Mouse (Mus musculus): ENCODE data around the gene Synj2bp.

DNA sequence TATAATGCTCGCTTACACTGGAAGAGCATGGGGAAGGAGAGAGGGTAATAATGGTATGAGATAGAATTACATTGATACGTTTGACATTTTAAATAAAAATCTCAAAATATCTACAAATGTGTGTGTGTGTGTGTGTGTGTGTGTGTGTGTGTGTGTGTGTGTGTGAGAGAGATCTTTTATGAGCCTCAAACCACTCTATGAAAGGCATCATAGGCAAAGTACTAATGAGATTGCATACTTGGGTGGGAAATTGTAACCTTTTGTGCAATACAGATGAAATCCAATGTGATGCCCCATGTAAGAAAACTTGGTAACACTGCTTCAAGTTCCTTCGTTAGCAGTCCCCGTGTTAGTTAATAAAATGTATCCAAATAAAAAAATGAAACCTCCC, 313 bp upstream of the Synj2bp start:
- TF ChIP-seq CTCF (IDR thresholded peaks at IDR 0.05; ENCODE audit: low read depth, low read length), result no peak
- TF ChIP-seq GATA1 (IDR thresholded peaks at IDR 0.05; ENCODE audit: borderline replicate concordance, low read length), result no peak

Data from G1E (cell line).